Mouse (Mus musculus) midbrain, embryonic 14.5 days (tissue): Measurements from ENCODE around the gene Plekhm3. TPM values are rescaled to one million over a fixed set of nuclear protein-coding genes. Genes with fewer than 3 reads are reported as not detected.

Source experiments
- polyA plus RNA-seq: library from polyadenylated mRNA; unstranded; fragments of >200 nt; fragmentation: Nextera tagmentation; extraction: Ambion mirVana; gene quantifications from 2 replicates; pipeline ENCODE4 v1.2.1, GENCODE M21; 2014

Plekhm3 gene
- polyA plus RNA-seq, 1 experiment from 2014 or later, result 11.7 TPM

Other genes with a start within 250 kb of the Plekhm3 start
- 0.16 and 0.30 TPM in 2 replicates for gene Fzd5, start 219.1 kb downstream of the Plekhm3 start, polyA plus RNA-seq
- gene Akr1cl, start 75.9 kb upstream of the Plekhm3 start, polyA plus RNA-seq, result not detected in 2 replicates
- not detected in 2 replicates for gene Cryge, start 94.3 kb upstream of the Plekhm3 start, polyA plus RNA-seq
- gene Crygd, start 106.6 kb upstream of the Plekhm3 start, polyA plus RNA-seq, result not detected in 2 replicates
- gene Crygc, start 116.9 kb upstream of the Plekhm3 start, polyA plus RNA-seq, result not detected in 2 replicates
- gene Crygb, start 125.5 kb upstream of the Plekhm3 start, polyA plus RNA-seq, result not detected in 2 replicates
- gene Cryga, start 146.5 kb upstream of the Plekhm3 start, polyA plus RNA-seq, result not detected in 2 replicates
- gene Gm28845, start 162.7 kb upstream of the Plekhm3 start, polyA plus RNA-seq, result not detected in 2 replicates
- 0.57 and 0.80 TPM in 2 replicates for gene D630023F18Rik, start 166.4 kb upstream of the Plekhm3 start, polyA plus RNA-seq
- gene Idh1, start 229.7 kb upstream of the Plekhm3 start, polyA plus RNA-seq, result 494 and 592 TPM in 2 replicates
- gene Pikfyve, start 229.9 kb upstream of the Plekhm3 start, polyA plus RNA-seq, result 18.8 and 22.4 TPM in 2 replicates